Mouse (Mus musculus) myocyte (in vitro differentiated cells): ENCODE results near the gene Etv5. TPM values are rescaled to one million over a fixed set of nuclear protein-coding genes. Genes with fewer than 3 reads are reported as not detected.

ENCODE experiments used
- H3K27me3 ChIP-seq: one replicate; pipeline ENCODE4 v1.6.1; 2011; ENCODE audit not compliant: control insufficient read depth, insufficient read depth, insufficient read length
- H3K36me3 ChIP-seq: one replicate; pipeline ENCODE4 v1.6.1; 2011; ENCODE audit not compliant: control insufficient read depth, insufficient read depth
- H3K4me2 ChIP-seq: one replicate; pipeline ENCODE4 v1.6.1; 2011; ENCODE audit warnings: low read depth, control low read depth
- H3K4me3 ChIP-seq: one replicate; pipeline ENCODE4 v1.5.1; 2011; ENCODE audit warnings: mild to moderate bottlenecking, control low read depth, moderate library complexity
- H3K79me2 ChIP-seq: one replicate; pipeline ENCODE4 v1.6.1; 2011; ENCODE audit not compliant: control insufficient read depth, insufficient read depth
- H3ac ChIP-seq: one replicate; pipeline ENCODE4 v1.6.1; 2011; ENCODE audit not compliant: control insufficient read depth, insufficient read length
- CEBPB ChIP-seq: IDR thresholded peaks from 2 replicates; pipeline ENCODE4 v1.6.1; 2011; ENCODE audit warnings: mild to moderate bottlenecking, moderate library complexity; ENCODE audit not compliant: poor library complexity, insufficient read depth, severe bottlenecking
- E2F4 ChIP-seq: IDR thresholded peaks from one replicate; pipeline ENCODE4 v1.6.1; 2011; ENCODE audit warnings: mild to moderate bottlenecking, control low read depth, moderate library complexity; ENCODE audit not compliant: insufficient read depth
- MAX ChIP-seq: IDR thresholded peaks from one replicate; pipeline ENCODE4 v1.6.1; 2011; ENCODE audit warnings: low read depth, mild to moderate bottlenecking, control low read depth
- MYOD1 ChIP-seq, 3 experiments: IDR thresholded peaks; one replicate each; pipeline ENCODE4 v1.6.1; 2011; ENCODE audit warnings: control low read depth in 2 of 3, low read depth in 2 of 3, mild to moderate bottlenecking in 2 of 3, moderate library complexity in 1 of 3; ENCODE audit not compliant: insufficient read length in 2 of 3, control insufficient read depth in 1 of 3
- MYOG ChIP-seq, 3 experiments: IDR thresholded peaks; one replicate each; pipeline ENCODE4 v1.6.1; 2011; ENCODE audit warnings: control low read depth in 2 of 3, low read depth in 2 of 3, mild to moderate bottlenecking in 2 of 3; ENCODE audit not compliant: insufficient read length in 2 of 3, control insufficient read depth in 1 of 3, insufficient read depth in 1 of 3
- POLR2A ChIP-seq: IDR thresholded peaks from one replicate; pipeline ENCODE4 v1.6.1; 2011; ENCODE audit warnings: low read depth, mild to moderate bottlenecking, control low read depth, moderate library complexity; ENCODE audit not compliant: insufficient read length
- POLR2AphosphoS2 ChIP-seq: IDR thresholded peaks from one replicate; pipeline ENCODE4 v1.6.1; 2011; ENCODE audit warnings: low read depth, control low read depth; ENCODE audit not compliant: insufficient read length
- REST ChIP-seq: IDR thresholded peaks from one replicate; pipeline ENCODE4 v1.6.1; 2011; ENCODE audit warnings: mild to moderate bottlenecking, control low read depth, moderate library complexity; ENCODE audit not compliant: insufficient read depth, insufficient read length
- SRF ChIP-seq: IDR thresholded peaks from one replicate; pipeline ENCODE4 v1.6.1; 2011; ENCODE audit warnings: low read depth; ENCODE audit not compliant: control insufficient read depth, insufficient read length
- TCF12 ChIP-seq: IDR thresholded peaks from one replicate; pipeline ENCODE4 v1.6.1; 2011; ENCODE audit warnings: mild to moderate bottlenecking, control low read depth; ENCODE audit not compliant: poor library complexity, insufficient read depth, severe bottlenecking
- TCF3 ChIP-seq: IDR thresholded peaks from one replicate; pipeline ENCODE4 v1.6.1; 2011; ENCODE audit warnings: low read depth, control low read depth; ENCODE audit not compliant: insufficient read length
- USF1 ChIP-seq: IDR thresholded peaks from one replicate; pipeline ENCODE4 v1.6.1; 2011; ENCODE audit warnings: low read depth, mild to moderate bottlenecking, control low read depth, moderate library complexity
- polyA plus RNA-seq: library from polyadenylated mRNA; unstranded; fragments of >200 nt; fragmentation: generic; extraction: Trizol; gene quantifications from one replicate; pipeline ENCODE4 v1.2.1, GENCODE M21; 2012; ENCODE audit warnings: missing spikeins

Gene Etv5
- polyA plus RNA-seq, 1 experiment, result 17.2 TPM

- peaks cover 22% of the 10 kb centered on the region for H3K27me3 ChIP-seq
- no peak overlapping the region for H3ac ChIP-seq
- H3K36me3 ChIP-seq, result no peaks in the 10 kb centered on the region
- H3K79me2 ChIP-seq, result no peaks in the 10 kb centered on the region
- TF ChIP-seq REST (no peak), E2F4 (no peak), POLR2AphosphoS2 (no peak), TCF3 (no peak), USF1 (no peak), TCF12 (no peak), POLR2A (no peak), MAX (no peak), CEBPB (no peak), MYOG (IDR thresholded peaks at IDR 0.05; ENCODE audit: control insufficient read depth in 1 of 3, insufficient read depth in 1 of 3, insufficient read length in 2 of 3, low read depth in 2 of 3) (no peak), MYOD1 (IDR thresholded peaks at IDR 0.05; ENCODE audit: control insufficient read depth in 1 of 3, insufficient read length in 2 of 3, low read depth in 2 of 3) (no peak), SRF (no peak)
- no peak overlapping the region for H3K4me3 ChIP-seq
- no peak overlapping the region for H3K4me2 ChIP-seq
Measured at GRCm38 (mm10) chr16:22452082-22452481, 12.6 kb upstream of the Etv5 start.

GRCm38 (mm10) chr16:22448093-22448492 lies 8.6 kb upstream of the Etv5 start:
- no peaks in the 10 kb centered on the region for H3K79me2 ChIP-seq
- H3K36me3 ChIP-seq, result no peaks in the 10 kb centered on the region
- no peak for TF ChIP-seq MAX
- TF ChIP-seq SRF, result no peak
- no peak for TF ChIP-seq TCF12
- no peak for TF ChIP-seq E2F4
- TF ChIP-seq CEBPB, result no peak
- TF ChIP-seq REST, result no peak
- peaks cover 9% of the 10 kb centered on the region for H3K27me3 ChIP-seq
- H3K4me2 ChIP-seq, result no peak overlapping the region
- H3ac ChIP-seq, result no peak overlapping the region
- H3K4me3 ChIP-seq, result no peak overlapping the region

DNA sequence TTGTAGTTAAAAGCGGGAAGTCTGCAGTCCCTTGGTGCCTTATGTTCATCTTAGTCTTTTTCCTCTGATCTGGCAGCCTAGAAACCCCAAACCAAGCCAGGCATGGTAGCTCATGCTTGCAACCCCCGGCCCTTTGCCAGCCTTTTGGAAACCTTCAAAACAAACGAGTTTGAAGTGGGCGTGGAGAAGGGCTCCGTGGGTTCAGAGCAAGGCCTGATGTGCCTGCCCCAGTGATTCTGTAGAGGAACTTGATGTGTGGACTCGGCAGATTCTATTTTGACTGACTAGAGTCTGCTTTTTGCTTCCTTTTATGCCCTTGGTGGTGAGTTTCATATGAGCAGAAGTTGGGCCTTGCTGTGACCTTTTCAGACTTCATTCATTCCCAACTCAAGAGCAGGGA lies 5.3 kb upstream of the Etv5 start:
- peaks cover 5% of the 10 kb centered on the region for H3K27me3 ChIP-seq
- H3K4me3 ChIP-seq, result no peak overlapping the region
- H3ac ChIP-seq, result no peak overlapping the region
- no peak overlapping the region for H3K4me2 ChIP-seq
- H3K36me3 ChIP-seq, result no peaks in the 10 kb centered on the region
- no peaks in the 10 kb centered on the region for H3K79me2 ChIP-seq
- TF ChIP-seq CEBPB (no peak), MAX (no peak), SRF (no peak), POLR2AphosphoS2 (no peak), E2F4 (no peak), USF1 (no peak), MYOD1 (IDR thresholded peaks at IDR 0.05; ENCODE audit: control insufficient read depth in 1 of 3, insufficient read length in 2 of 3, low read depth in 2 of 3) (no peak), TCF3 (no peak), POLR2A (no peak), TCF12 (no peak), REST (no peak), MYOG (IDR thresholded peaks at IDR 0.05; ENCODE audit: control insufficient read depth in 1 of 3, insufficient read depth in 1 of 3, insufficient read length in 2 of 3, low read depth in 2 of 3) (no peak)

- H3K4me2 ChIP-seq, result no peak overlapping the region
- no peak overlapping the region for H3K4me3 ChIP-seq
- no peak for TF ChIP-seq REST
- no peak for TF ChIP-seq MYOG (IDR thresholded peaks at IDR 0.05; ENCODE audit: control insufficient read depth in 1 of 3, insufficient read depth in 1 of 3, insufficient read length in 2 of 3, low read depth in 2 of 3)
- no peak for TF ChIP-seq CEBPB
- TF ChIP-seq USF1, result no peak
- no peak for TF ChIP-seq MYOD1 (IDR thresholded peaks at IDR 0.05; ENCODE audit: control insufficient read depth in 1 of 3, insufficient read length in 2 of 3, low read depth in 2 of 3)
- no peak for TF ChIP-seq SRF
- no peak for TF ChIP-seq POLR2AphosphoS2
- no peak for TF ChIP-seq MAX
- no peak for TF ChIP-seq TCF3
- no peak for TF ChIP-seq POLR2A
- no peak for TF ChIP-seq E2F4
- no peak for TF ChIP-seq TCF12
- H3K36me3 ChIP-seq, result no peaks in the 10 kb centered on the region
- no peaks in the 10 kb centered on the region for H3K27me3 ChIP-seq
- no peaks in the 10 kb centered on the region for H3K79me2 ChIP-seq
- H3ac ChIP-seq, result no peak overlapping the region
Measured at GRCm38 (mm10) chr16:22442202-22442601, 2.7 kb upstream of the Etv5 start.

DNA sequence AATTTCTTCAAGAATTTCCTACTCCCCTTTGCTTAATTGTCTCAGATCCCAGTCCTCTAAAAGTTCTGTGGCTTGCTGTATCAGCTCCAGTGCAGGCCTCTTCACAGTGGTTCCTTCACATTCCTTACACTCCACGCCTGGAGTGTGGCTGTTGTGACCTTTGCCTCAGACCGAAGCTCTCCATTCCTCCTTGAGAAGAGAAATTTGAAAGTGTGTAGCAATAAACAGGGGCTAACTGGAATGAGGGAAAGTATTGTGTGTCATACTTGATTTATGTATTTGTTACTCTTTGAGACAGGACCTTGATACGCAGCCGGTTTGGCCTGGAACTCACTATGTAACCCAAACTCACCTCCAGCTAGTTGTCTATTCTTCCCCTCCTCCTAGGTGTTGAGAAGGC lies 1.8 kb upstream of the Etv5 start:
- no peak overlapping the region for H3ac ChIP-seq
- no peak overlapping the region for H3K4me2 ChIP-seq
- H3K27me3 ChIP-seq, result no peaks in the 10 kb centered on the region
- TF ChIP-seq TCF12 (no peak), MAX (no peak), TCF3 (no peak), MYOG (IDR thresholded peaks at IDR 0.05; ENCODE audit: control insufficient read depth in 1 of 3, insufficient read depth in 1 of 3, insufficient read length in 2 of 3, low read depth in 2 of 3) (no peak), USF1 (no peak), SRF (no peak), CEBPB (no peak), POLR2A (no peak), E2F4 (no peak), REST (no peak), MYOD1 (IDR thresholded peaks at IDR 0.05; ENCODE audit: control insufficient read depth in 1 of 3, insufficient read length in 2 of 3, low read depth in 2 of 3) (no peak), POLR2AphosphoS2 (no peak)
- no peak overlapping the region for H3K4me3 ChIP-seq
- no peaks in the 10 kb centered on the region for H3K36me3 ChIP-seq
- peaks cover 1% of the 10 kb centered on the region for H3K79me2 ChIP-seq
